Mouse (Mus musculus): ENCODE measurements around the gene Megf8.

Gene Megf8

DNA sequence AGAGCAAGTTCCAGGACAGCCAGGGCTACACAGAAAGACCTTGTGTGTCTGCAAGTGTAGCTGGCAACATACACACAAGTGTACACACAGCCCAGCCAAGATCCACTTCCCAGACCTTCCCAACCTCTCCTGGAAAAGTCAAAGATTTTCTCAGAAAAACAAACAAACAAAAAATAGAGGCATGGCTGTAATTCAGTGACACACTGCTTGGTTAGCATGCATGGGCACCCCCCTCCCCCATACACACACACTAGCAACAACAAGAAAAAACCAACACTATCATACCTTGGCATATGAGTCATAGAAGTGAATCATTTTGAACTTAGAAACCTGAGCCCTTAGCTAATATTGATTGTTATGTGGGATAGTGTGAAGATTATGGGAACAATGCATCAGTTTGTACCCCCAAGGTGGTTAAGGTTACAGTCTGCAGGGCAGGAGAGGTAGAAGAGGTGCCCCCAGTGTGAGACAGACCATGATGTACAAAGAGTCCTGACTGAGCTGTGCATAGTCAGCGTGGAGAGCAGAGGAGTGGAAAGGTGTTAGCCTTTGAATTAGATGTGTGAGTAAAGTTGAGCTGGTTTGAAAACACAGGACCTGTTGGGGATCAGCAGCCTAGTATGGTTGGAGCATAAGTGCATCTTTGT, 94.1 kb downstream of the Megf8 start:
- no peak for DNase-seq

DNA sequence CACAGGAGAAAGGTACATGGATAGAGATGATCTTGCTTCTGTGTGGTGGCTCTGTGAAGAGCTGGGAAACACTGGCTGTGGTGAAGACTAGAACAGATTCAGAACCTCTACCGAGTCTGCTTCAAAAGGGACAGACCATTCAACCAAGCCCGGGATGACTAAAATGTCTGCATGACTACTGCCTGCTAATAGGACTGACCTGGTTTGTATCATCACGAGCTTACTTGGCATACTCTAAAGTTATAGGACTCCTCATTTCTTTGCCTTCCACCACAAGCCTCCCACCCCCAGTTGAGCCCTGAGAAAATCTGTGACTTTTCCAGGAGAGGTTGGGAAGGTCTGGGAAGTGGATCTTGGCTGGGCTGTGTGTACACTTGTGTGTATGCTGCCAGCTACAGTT, 94.9 kb downstream of the Megf8 start:
- no peak for DNase-seq

DNA sequence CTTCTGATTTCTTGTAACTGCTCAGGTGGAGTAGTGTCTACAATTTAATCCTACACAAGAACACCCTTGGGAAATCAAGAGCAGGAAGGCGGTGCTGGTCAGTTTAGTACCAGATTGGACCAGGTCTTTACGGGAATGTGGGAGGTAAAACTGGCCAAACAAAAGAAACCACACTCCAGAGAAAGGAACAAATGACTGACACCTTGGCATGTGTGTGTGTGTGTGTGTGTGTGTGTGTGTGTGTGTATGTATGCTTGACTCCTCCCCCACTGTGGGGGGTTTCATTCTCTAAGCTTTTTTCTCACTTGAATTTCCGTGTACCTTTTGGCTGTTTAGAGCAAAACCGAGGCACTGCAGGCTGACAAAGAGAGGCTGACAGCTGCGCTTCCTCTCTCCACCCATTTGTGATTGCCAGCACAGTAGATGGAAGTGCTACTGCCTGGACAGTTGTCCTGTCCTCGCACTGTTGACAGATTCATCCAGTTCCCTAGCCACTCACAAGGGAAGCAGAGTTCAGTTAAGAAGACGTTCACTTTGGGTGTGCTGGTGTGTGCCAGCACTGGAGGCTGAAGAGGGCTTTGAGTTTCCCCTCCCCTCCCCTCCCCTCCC, 96.0 kb downstream of the Megf8 start, which contains the start of gene Cxcl17:
Gene Cxcl17, minus strand, starts transcription at position 54 of the 609 bp plus-strand sequence.
- DNase-seq = no peak

Data from right cerebral cortex, postnatal 25 days (tissue).